ENCODE assay signal across 22 mouse cellular contexts in genomic region chr9:64551307-64551706, GRCm38 (mm10).
A peak's percentile ranks its signal among the peaks of the same experiment; 100 is the strongest.
DNase-seq lines count a peak whose midpoint lies in the region; ATAC-seq lines count a peak whose summit lies in the region.
"Had no signal": no experiment of that assay in that cellular context is flagged by ENCODE, and none has a peak within 500 bp of the region (broad histone marks: within the 10 kb centered on the region; RNA-seq: fewer than 3 reads in every experiment).

No protein-coding gene starts in this region.

- DNase-seq in midbrain, embryonic 11.5 days (ENCODE audit: low spot score, missing footprints): peak; percentile 57
- peak; percentile 4 for DNase-seq in Muller cell, postnatal 12 days (ENCODE audit: inconsistent ontology term)
- DNase-seq in kidney, adult 8-10 months: no peak
- no peak for DNase-seq in frontal cortex, postnatal 36 days (ENCODE audit: low spot score in 2 of 2)
- DNase-seq: adrenal gland, adult 2 months; adrenal gland, postnatal 10 days; adrenal gland, postnatal 25 days; cerebellum, adult 11 months; cerebellum, adult 18-20 months; cerebellum, adult 8-10 months; cerebellum, adult 9-11 months; cerebellum, postnatal 14 days; cerebellum, postnatal 36 days; embryo, embryonic 11 days had no signal

- no peak overlapping the region for H3K4me3 ChIP-seq in midbrain, embryonic 11.5 days (ENCODE audit: low read depth, low read length)
- H3K4me3 ChIP-seq in midbrain, embryonic 15.5 days: no peak overlapping the region
- H3K4me3 ChIP-seq: embryonic facial prominence, embryonic 13.5 days; embryonic facial prominence, embryonic 15.5 days; erythroblast, embryonic 14.5 days; forebrain, embryonic 10.5 days; forebrain, embryonic 12.5 days had no signal

- H3K36me3 ChIP-seq in midbrain, embryonic 11.5 days (ENCODE audit: control insufficient read depth, insufficient read depth, low read length): no peaks in the 10 kb centered on the region
- H3K36me3 ChIP-seq in midbrain, embryonic 15.5 days (replicated peaks): no peaks in the 10 kb centered on the region
- H3K36me3 ChIP-seq: embryonic facial prominence, embryonic 13.5 days; embryonic facial prominence, embryonic 15.5 days; forebrain, embryonic 10.5 days; forebrain, embryonic 12.5 days had no signal

- H3K4me2 ChIP-seq in midbrain, embryonic 11.5 days: no peak overlapping the region
- no peak overlapping the region for H3K4me2 ChIP-seq in midbrain, embryonic 15.5 days
- H3K4me2 ChIP-seq: embryonic facial prominence, embryonic 13.5 days; embryonic facial prominence, embryonic 15.5 days; forebrain, embryonic 12.5 days had no signal

- no peaks in the 10 kb centered on the region; the same call in 1 of the 2 replicates for H3K4me1 ChIP-seq in midbrain, embryonic 11.5 days (ENCODE audit: control insufficient read depth, insufficient read depth, low read length)
- H3K4me1 ChIP-seq in midbrain, embryonic 15.5 days: peaks cover 27% of the 10 kb centered on the region
- H3K4me1 ChIP-seq: embryonic facial prominence, embryonic 15.5 days had no signal

- no peak overlapping the region for H3K27ac ChIP-seq in midbrain, embryonic 11.5 days (ENCODE audit: low read depth, low read length)
- no peak overlapping the region for H3K27ac ChIP-seq in midbrain, embryonic 15.5 days
- H3K27ac ChIP-seq: embryonic facial prominence, embryonic 13.5 days; embryonic facial prominence, embryonic 15.5 days; forebrain, embryonic 10.5 days; forebrain, embryonic 12.5 days had no signal

- H3K27me3 ChIP-seq in midbrain, embryonic 11.5 days (ENCODE audit: control insufficient read depth, insufficient read depth, low read length): no peaks in the 10 kb centered on the region
- no peaks in the 10 kb centered on the region for H3K27me3 ChIP-seq in midbrain, embryonic 15.5 days (replicated peaks)
- H3K27me3 ChIP-seq: forebrain, embryonic 12.5 days had no signal

- no peak overlapping the region for H3K9ac ChIP-seq in midbrain, embryonic 11.5 days (ENCODE audit: low read length)
- H3K9ac ChIP-seq in midbrain, embryonic 15.5 days: no peak overlapping the region
- H3K9ac ChIP-seq: embryonic facial prominence, embryonic 13.5 days; embryonic facial prominence, embryonic 15.5 days; forebrain, embryonic 12.5 days had no signal

- no peaks in the 10 kb centered on the region for H3K9me3 ChIP-seq in midbrain, embryonic 11.5 days (ENCODE audit: control insufficient read depth, low read length)
- no peaks in the 10 kb centered on the region for H3K9me3 ChIP-seq in midbrain, embryonic 15.5 days
- H3K9me3 ChIP-seq: embryonic facial prominence, embryonic 13.5 days; embryonic facial prominence, embryonic 15.5 days; forebrain, embryonic 10.5 days; forebrain, embryonic 12.5 days had no signal

- ATAC-seq in midbrain, embryonic 11.5 days (ENCODE audit: low FRiP score): no peak
- ATAC-seq in midbrain, embryonic 15.5 days (replicated peaks): no peak
- ATAC-seq: forebrain, embryonic 14.5 days; forebrain, embryonic 16.5 days had no signal

- 84% methylated on average over 1 of the region's 1 CpGs for WGBS in midbrain, embryonic 11.5 days
- 86% methylated on average over 1 of the region's 1 CpGs for WGBS in midbrain, embryonic 15.5 days

Comparison
In these comparisons a context has a peak if more than half of its experiments do, and no peak if none do; other contexts are left out.
1. DNase-seq: peak in midbrain, embryonic 11.5 days (single experiment) and Muller cell, postnatal 12 days (single experiment); none in kidney, adult 8-10 months (0 of 2) and frontal cortex, postnatal 36 days (0 of 2).